Mouse (Mus musculus) A20 (cell line): ENCODE measurements around the gene Snap47.

ENCODE experiments used
- DNase-seq: peaks from one replicate; pipeline ENCODE4 v3.0.0-alpha.2; 2011; ENCODE audit warnings: low read depth, low spot score

Gene Snap47

DNA sequence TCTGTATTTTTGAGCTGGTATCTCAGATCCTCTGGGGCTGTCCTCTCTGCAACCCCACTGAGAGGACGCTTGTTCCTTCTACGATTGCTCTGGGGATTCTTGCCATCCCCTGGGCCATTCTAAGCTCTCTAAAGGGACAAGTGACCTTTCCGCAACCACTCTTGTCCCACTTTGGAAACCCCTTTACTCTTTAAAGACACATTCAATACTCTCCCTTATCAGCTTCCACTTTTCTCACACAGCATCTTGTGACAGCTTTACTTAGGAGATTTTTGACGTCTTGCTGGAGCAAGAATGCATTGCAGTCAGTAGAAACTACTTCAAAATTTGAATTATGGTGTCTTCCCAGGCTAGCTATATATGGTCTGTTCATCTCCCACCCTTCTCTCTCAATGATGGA lies at the start of gene Snap47:
Gene Snap47, minus strand, starts transcription at position 101 of the 400 bp plus-strand sequence.
- no peak for DNase-seq

DNA sequence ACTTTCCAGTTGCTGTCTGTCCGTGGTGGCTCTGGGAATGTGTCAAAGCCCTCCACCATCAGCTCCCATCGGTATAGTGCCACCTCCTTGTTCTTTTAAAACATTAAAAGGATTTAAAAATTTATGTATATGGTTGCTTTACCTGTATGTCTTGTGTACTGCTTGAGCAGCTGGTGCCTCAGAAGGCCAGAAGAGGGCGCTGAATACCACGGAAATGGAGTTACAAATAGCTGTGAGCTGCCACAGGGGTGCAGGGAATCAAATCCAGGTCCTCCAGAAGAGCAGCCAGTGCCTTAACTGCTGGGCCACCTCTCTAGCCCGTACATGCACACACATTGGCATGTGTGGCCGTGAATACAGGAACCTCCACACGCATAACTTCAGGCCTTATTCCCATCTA lies 46.8 kb upstream of the Snap47 start:
- peak; percentile 20 for DNase-seq

DNA sequence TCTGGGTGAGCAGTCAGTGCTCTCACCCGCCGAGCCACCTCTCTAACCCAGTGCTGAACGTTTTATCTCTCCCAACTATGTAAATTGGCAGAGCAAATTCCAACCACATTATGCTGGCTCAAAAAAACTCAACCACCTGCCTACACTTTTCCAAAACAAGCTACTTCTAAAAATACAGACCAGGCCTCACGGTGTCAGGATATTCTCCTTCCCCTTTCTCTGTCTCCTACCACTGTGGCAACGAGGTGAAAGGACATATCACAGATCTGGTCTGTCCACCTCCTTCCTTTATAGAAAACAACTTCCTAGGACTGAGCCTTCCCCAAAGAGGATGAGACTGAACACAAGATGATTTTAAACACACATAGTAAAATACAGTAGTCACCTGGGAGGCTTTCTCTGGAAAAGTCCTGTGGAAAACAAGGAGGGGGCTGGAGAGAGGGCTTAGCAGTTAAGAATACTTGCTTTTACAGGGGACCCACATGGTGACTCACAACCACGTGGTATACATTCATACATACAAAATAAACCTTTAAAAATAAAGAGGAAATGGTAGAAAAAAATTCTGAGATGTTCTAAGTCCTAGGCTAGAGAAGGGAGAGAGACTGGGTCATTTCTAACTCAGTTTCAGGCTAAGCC lies 45.8 kb upstream of the Snap47 start:
- no peak for DNase-seq

DNA sequence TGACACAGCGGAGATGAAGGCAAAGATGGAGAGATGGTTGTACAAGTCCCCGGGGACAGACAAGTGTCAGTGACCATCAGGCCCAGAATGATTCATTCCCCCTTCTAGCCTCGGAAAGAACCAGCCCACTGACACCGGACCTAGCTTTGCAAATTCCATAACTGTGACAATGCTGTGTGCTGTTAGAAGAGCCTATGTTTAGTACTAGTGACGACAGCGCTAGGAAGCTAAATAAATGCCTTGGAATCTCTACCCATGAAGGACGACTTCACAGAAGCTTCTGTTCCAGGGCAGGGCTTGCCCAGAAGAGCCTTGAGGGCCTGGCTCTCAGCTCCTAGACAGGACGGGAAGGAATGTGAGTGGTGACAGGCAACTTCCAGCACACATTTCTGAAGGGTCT lies 35.2 kb upstream of the Snap47 start:
- DNase-seq: no peak

DNA sequence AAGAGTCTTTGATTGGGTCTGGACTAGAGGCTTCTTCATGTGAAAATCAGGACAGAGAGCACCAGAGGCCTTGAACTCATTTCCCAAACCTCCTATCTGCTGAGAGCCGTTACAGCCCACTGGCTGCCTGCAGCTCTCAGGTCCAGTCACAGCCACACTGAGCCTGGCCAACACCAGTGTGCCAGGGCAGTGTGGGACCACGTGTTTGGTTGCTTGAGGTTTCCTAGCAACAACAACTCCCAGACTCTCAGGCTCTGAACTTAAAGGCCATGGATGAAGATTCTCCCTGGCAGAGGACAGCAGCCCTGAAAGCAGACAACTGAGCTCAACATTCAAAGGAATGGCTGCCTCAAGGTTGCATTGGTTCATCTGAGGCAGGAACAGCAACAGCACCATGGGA lies 34.7 kb upstream of the Snap47 start:
- no peak for DNase-seq

DNA sequence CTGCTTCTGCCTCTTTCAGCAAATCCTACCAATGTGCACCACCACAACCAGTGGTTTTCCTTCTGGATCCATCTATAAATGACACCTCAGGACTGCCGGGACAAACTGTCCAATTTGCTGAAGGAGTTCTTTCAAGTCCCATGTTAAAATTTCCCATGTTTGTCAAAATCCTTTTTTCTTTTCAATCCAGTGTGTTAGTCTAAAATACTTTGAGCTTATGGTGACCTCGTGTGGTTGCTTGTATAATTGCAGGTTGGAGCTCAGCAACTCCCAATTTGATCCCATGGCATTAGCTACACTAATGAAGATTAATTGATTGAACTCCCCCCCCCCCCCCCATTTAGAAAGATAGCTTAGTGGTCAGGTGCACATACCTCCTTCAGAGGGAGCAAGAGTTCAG lies 32.2 kb upstream of the Snap47 start:
- peak; percentile 48 for DNase-seq

DNA sequence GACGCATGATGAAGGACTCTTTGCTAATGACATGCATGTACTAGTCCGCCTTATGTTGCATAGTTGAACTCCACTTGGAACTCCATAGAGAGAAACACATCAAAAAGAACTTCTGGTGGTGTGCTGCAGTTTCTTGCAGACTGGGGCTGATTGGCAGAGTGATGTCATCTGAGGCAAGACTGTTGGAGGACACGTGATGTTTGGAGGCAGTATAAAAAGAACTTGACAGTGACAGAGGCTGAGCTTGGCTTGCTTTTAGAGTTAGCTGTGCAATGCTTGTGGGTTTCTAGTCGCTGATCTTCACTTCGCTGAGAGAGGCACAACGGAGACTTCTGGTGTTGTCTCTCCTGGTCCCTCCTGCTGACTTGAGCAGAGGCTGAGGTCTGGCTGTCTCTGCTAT lies 26.3 kb upstream of the Snap47 start:
- DNase-seq: no peak

DNA sequence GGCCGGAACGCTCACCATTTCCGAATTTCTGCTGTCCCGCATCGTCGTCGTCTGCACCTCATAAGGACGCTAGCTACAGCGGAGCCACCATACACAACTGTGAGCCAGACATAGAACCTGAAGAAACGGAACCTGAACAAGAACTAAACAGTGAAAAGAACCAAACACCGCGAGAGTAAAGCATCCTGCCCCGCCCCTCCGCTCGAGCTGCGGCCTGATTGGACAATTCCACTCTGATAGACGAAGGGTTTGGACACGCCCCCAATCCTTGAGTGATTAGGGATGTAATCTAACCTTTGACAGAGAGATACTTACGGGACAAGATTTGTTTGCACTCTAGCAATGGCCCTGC lies 21.3 kb upstream of the Snap47 start, which contains the start of gene Zfp867:
Gene Zfp867, minus strand, starts transcription at position 149 of the 352 bp plus-strand sequence.
- DNase-seq: peak; percentile 94

DNA sequence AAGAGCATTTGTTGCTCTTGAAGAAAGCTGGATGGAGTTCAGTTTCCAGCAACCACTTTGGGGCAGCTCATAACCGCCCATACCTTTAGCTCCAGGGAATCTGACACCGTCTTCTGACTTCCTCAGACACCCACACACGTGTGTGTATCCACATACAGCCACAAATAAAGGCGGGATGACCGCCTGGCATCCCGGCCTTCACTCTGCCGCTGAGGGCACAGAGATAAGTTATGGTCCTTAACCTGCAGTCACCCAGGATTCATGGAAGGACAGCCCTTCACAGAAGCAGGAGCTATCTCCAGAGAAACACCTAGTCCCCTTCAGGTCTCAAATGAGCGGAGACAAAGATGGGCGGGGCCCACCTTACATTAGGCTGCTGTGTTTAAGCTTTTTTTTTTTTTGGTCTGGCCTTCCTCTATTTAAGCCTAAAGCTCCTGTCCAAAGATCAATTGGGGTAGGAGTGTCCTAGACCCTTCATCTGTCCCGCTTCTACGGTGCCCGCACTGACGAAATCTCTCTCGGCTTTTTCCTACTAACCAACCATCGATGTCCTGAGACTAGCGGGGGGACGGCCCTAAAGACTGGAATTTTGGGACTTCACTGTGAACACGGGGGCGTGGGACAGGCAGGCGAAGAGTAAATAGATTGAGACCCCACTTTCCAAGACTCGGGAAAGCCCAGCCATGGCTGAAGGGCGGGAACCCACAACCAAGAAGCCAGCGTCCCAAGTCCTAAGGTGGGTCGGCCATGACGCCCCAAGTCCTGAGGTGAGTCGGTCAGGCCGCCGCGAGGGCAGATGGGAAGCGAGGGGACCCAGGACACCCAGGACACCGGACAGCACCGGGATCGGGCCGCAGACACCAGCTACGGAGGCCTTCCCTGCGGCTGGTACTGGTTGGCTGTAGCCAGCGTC lies 20.7 kb upstream of the Snap47 start:
- peak; percentile 43 for DNase-seq

DNA sequence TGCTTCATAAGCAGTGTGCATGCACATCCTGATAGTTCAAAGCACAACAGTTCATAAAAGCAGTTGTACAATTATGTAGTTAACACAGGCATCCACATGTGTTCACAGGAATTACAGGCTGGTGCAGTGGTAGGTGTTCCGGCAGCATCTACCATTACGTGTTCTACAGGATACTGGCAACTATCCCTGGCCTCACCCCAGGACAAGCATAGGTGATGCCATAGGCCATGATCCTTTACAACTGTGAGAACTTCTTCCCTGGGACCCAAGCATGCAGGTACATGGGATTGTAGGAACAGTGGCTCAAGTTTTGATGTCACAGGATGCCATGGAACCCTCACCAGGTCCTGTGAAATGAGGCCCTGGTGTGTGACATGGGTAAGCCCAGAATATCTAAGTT lies 9.5 kb upstream of the Snap47 start:
- no peak for DNase-seq

DNA sequence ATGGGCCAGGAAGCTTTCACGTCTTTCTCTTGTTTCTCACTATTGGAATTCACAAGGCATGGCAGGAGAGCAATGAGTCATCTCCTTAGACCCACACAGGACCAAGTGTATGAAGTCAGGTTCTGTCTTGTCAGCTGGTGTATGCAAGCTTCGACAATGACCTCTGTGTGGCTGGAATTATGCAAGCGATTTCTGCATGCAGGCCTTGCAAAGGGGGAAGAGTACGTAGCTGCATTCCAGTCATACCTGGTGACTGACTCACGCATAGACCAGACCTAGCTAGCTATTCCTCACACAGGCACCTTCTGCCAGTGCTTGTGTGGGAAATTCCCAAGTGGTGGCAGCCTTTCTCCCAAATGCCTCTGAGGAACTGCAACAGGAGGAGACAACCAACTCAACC lies 8.0 kb upstream of the Snap47 start:
- DNase-seq: no peak

DNA sequence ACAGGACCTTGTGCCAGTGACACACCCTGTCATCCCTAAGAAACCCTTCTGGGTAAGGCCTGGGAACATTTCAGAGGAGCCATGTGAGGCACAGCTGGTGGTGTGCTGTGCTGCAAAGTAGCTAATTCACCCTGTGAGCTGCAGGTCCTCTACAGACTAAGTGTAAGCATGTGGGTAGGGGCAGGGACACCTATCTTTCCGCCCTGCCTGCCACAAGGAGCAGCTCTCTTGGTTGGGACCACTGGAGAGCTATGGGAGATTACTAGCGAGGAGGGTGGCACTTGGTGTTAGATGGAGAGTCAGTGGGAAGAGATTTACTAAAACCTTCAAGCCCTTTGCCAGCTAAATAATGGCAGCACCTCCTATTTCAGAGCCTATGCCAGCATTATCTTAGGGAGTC lies 5.9 kb upstream of the Snap47 start:
- DNase-seq: no peak

DNA sequence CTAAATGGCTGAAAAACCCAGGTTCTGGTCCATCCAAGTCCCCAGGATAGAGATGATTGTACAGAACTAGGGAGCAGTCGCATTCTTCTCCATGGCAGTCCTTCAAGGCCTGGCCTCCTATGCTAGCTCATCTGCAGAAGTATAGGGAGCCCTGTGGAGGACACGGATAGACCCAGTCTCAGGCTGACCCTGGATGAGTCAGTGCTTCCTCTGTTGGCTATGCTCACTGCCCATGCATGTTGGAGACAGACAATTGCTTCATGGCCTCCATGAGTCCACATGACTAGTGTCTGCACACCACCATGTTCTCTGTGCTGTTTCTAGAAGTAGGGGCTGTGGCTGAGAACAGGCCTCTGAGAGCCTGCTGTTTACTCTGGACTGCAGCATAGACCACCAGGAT lies 5.4 kb upstream of the Snap47 start:
- DNase-seq: no peak

DNA sequence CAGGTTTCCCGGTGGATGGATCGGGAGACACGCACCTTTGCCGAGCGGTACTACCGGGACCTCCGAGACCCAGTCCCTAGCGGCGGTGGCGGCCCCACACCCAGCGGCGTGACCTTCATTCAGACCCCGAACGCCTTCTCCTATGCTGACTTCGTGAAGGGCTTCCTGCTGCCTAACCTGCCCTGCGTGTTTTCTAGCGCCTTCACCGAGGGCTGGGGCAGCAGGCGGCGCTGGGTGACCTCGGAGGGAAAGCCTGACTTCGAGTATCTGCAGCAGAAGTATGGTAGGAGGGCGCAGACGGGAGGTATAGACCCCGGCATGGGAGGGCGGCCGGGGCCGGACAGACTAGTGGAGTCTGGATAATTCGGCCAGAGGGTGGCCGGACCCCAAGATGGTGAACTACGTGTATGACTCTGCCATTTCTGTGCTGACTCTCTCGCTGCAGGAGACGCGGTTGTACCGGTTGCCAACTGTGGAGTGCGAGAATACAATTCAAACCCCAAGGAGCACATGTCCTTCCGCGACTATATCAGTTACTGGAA lies 685 bp downstream of the Snap47 start:
- no peak for DNase-seq

DNA sequence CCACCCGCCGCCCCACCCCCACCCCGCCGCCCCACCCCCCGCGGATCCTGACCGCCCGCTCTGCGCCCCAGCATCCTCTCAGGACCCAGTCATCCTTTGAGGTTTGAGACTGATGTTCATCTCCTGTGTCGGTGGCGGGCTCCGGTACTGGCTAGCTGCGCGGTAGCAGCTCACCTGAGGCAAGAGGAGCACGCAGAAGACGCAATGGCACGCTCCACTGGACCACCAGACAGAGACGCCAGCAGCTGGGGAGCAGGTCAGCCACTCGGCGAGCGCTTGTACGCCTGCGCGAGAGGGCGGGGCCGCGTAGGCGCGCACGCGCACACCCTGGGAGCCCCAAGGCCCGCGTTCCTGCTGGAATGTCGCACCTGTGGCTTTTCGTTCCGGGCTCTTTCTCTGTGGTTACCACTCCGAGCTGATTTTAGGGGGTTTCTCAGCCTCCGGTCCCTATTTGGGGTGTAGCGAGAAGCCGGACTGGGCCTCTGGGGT lies 1.2 kb downstream of the Snap47 start, which contains the start of gene Jmjd4:
Gene Jmjd4, plus strand, starts transcription at position 305 of the 489 bp plus-strand sequence.
- peak; percentile 93 for DNase-seq

DNA sequence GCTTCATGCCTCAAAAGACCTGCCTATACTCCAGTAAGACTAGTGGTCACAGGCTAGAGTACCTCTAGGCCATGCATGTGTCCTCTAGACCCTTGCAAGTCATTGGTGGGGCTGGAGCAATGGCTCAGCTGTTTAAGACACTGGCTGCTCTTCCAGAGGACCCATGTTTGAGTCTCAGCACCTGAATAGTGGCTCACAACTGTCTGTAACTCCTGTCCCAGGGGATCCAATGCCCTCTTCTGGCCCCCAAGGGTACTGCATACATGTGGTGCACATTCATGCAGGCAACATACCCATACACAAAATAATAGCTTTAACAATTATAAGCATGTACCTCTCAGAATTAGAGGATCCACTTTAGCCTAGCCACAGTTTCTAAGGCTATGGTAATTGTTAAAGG lies 7.9 kb downstream of the Snap47 start:
- DNase-seq: no peak

DNA sequence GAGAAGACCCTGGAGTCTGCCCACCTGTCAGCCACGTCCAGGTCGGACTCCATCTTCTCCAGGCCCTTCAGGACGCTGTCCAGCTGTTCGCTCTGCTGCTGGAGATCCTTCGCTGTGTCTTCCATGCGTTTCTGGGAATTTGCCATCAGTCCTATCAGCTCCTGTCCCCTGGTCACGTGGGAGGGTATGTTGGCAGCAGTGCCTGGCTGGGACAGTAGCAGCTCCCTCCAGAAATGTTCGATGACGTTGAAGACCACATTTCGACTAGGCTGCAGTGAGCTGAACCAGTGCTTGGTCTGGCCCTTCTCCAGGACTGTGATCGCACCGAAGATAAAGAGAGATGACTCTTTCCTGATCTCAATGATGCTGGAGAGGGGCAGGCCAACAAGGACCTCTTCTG lies 13.0 kb downstream of the Snap47 start:
- no peak for DNase-seq

DNA sequence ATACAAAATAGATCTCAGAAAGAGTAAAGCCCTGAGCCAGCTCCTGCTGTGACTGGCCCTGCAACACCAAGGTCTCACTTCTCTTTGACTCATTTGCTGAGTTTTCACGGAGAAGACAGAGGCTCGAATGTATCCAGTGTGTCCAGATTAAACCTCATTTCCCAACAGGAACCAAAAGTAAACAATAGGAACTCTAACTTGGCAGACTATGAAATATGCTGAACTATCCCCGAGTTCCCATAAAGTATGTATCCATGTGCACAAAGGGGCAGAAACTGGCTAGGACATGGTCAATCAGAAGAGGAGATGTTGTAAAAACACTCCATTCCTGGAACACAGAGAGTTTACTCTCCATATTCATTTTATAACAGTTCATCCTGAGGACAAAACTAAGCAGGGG lies 18.7 kb downstream of the Snap47 start:
- no peak for DNase-seq

DNA sequence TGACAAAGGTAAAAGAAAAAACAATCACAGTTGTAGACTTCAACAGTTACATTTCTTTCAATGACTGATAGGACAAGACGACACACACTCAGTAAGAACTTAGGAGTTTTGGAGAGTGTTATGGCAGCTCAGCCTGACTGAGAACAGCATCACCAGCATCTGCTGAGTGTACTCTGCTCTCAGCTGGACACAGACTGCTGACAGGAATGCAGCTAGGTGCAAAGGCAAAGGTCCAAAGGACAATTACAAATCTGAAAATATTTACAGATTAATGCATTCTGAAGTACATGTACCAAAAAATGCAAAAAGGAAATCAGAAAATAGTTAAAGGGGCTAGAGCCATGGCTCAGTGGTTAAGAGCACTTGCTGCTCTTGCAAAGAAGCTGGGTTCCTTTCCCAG lies 21.0 kb downstream of the Snap47 start:
- DNase-seq: no peak

DNA sequence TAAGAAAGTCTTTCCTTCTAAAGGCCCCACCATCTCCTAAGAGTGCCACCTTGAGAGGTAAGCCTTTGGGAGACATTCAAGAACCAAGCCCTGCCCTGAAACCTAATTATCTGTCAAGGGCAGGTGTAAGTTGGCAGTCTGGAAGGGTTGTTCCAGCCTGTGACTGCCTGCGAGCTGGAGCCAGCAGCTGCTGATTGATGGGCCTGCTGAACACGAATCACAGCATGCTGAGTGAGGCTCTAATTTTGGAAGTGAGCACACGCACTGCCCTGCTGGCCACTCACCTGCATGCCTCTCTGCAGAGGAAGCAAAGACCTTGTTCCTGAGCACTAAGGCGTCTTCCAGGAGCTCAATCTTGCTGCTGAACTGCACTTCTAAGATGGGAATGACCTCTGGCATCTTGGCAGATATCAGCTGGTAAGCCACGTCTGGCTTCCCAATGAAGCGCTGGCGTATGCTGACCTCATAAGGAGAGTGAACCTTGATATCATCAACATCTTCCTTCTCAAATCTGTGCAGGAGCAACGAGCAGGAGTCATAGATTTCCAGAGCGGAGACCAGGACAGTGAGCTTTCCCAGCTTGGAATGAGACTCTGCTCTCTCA lies 22.8 kb downstream of the Snap47 start:
- DNase-seq: no peak

DNA sequence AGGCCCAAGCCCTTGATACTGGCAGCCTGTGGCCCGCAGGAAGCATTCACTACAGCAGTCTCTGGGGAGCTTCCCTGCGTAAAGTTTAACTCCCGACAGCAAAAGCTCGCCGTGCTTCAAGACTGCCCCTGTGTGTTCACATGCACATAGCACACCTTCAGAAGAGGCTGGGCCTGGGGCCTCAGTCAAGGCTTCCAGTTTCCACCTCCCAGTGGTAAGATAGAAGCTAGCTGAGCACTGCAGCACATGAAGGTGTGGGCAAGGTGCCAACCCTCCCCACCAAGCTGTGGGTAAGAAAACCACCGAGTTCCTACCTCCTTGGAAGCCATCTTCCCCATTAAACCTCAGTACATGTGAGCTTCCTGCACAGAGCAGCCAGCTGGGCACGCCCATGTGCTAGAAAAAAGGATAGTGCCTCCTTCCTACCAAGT lies 25.3 kb downstream of the Snap47 start:
- no peak for DNase-seq

DNA sequence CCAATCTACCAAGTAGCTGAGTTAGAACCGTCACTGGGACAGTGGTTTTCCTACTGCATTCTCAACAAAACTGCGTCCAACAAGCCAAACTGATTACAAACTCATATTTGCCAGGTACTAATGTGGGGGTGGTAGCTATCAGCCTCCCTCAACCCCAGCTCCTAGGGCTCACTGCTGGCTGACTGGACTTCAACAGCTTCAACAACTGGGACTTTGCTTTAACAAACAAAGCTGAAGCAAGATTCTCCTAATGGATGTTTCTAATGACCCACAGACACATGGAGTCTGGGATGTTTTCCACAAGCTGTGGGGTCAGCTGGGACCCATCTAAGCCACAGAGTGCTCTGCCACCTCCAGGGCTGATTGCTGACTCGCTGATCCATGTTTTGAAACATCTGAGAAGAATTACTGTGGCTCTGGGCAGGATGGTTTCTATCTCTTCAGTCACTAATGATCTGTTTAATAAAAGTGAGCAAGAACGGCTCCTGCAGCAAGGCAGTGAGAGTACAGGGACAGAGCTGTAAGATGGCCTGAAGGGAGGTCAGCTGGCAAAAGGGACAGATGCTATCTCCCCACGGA lies 27.9 kb downstream of the Snap47 start:
- no peak for DNase-seq
